Mouse (Mus musculus): Measurements from ENCODE around the gene Prr5.

DNA sequence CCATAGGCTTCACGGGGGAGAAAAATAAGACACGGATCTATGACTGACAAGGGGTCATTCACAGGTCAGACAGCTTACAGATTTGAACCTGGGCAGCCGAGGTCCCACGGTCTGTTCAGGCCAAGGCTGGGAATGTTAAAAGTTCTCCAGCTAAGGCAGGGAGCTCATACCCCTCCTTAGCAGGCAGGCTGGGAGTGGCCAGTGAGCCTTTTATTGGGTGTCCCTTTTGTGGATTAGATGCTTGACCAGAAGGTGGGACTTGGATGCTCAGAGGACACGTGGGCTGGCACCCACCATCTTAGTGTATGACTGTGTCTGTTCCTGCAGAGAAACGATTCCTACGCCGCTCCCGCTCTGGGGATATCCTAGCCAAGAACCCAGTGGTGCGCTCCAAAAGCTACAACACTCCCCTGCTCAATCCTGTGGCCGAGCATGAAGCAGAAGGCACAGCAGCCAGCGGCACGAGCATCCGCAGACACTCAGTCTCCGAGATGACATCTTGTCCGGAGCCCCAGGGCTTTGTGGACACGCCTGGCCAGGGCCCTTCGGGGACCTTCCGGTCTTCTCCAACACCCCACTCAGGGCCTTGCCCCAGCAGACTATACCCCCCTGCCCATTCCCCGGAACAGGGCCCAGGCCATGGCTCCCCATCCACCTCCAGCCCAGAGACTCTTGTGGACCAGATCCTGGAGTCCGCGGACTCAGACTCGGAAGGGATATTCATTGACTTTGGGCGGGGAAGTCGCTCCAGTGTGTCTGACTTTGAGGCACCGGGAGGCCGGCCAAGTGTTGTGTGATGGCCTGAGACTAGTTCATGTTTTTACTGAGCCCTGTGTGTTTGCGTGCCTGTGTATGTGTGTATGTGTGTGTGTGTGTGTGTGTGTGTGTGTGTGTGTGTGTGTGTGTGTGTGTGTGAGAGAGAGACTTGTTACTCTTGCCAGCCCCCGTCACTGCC, 33.2 kb downstream of the Prr5 start:
- TF ChIP-seq POLR2A (IDR thresholded peaks at IDR 0.05; ENCODE audit: insufficient read depth, low read depth, low read length): no peak
- no peak for TF ChIP-seq CTCF (IDR thresholded peaks at IDR 0.05; ENCODE audit: insufficient read depth, low read depth, low read length)

Measured in olfactory bulb, adult 2 months (tissue).